Mouse (Mus musculus): ENCODE results near the gene Gm17387. TPM values are rescaled to one million over a fixed set of nuclear protein-coding genes. Genes with fewer than 3 reads are reported as not detected.

Gm17387 gene
- polyA plus RNA-seq (2016; fragmentation: Nextera tagmentation; extraction: Ambion mirVana): not detected in 2 replicates

DNA sequence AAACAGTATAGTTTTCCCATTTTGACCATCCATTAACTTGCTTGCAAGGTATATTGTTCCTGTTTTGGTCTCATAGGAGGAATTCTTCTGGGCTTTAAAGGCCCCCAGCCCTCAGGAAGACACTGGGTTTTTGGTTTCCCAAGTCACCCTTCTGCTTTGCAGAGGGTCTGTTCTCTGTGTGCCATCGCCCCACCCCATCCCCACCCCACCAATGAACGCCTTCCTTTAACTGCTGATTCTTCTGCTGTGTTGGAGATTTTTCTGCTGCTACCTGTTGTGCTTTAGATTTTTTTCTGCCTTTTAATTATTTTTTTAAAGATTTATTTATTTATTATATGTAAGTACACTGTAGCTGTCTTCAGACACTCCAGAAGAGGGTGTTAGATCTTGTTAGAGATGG, at the start of gene Gm17387:
Gene Gm17387 (plus strand): TSS at position 301 of the 400 bp plus-strand sequence.
- H3K4me2 ChIP-seq (replicated peaks): no peak within 1 kb of the TSS
- H3K9ac ChIP-seq: no peak within 1 kb of the TSS
- no peaks in the 10 kb centered on the region for H3K36me3 ChIP-seq
- peaks cover 9% of the 10 kb centered on the region; the same call in 1 of the 2 replicates for H3K4me1 ChIP-seq
- H3K27me3 ChIP-seq: no peaks in the 10 kb centered on the region
- H3K4me3 ChIP-seq: no peak within 1 kb of the TSS
- WGBS: 82% methylated on average over 2 of the region's 2 CpGs
- ATAC-seq (ENCODE audit: insufficient number of reproducible peaks, insufficient read depth, low FRiP score, low TSS enrichment): no peak
- H3K9me3 ChIP-seq: no peaks in the 10 kb centered on the region
- H3K27ac ChIP-seq: no peak within 1 kb of the TSS

DNA sequence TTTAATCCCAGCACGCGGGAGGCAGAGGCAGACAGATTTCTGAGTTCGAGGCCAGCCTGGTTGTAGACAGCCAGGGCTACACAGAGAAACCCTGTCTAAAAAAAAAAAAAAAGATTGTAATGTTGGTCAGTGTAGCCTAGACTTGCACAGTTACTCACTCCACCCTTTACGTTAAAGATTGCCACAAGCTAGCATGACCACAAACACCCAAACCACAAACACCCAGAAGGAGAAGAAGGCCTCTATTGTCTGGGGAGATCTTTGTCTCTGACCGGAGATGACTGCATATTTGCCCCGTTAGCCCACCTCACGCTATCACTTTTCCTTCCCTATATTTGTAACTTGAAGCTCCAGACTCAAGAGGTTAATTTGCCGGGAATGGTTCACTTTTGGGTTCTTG, 47.2 kb upstream of the Gm17387 start:
- Histone ChIP-seq H3K4me3 (no peak overlapping the region), H3K36me3 (no peaks in the 10 kb centered on the region), H3K27ac (no peak overlapping the region), H3K9me3 (no peaks in the 10 kb centered on the region), H3K4me1 (no peaks in the 10 kb centered on the region), H3K9ac (no peak overlapping the region), H3K4me2 (replicated peaks) (no peak overlapping the region), H3K27me3 (no peaks in the 10 kb centered on the region)
- WGBS: 80% methylated on average over 8 of the region's 8 CpGs
- ATAC-seq (ENCODE audit: insufficient number of reproducible peaks, insufficient read depth, low FRiP score, low TSS enrichment): no peak

DNA sequence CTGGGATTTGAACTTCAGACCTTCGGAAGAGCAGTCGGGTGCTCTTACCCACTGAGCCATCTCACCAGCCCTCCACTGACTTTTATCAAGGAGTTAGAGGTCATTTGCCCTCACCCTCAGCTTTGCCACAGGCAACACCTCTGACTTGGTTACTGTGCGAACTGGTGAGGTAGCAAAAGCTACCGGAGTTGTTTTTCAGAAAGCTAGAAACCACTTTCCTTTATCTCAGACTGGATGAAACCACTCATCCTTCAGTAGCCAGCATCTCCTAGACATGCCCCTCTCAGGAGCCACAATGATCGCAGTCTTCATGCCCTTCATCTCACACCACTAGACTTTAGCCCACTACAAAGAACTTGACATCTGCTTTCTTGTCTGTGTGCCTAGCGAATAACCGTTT, 46.0 kb upstream of the Gm17387 start:
- WGBS: 88% methylated on average over 7 of the region's 7 CpGs
- no peak for ATAC-seq (ENCODE audit: insufficient number of reproducible peaks, insufficient read depth, low FRiP score, low TSS enrichment)

DNA sequence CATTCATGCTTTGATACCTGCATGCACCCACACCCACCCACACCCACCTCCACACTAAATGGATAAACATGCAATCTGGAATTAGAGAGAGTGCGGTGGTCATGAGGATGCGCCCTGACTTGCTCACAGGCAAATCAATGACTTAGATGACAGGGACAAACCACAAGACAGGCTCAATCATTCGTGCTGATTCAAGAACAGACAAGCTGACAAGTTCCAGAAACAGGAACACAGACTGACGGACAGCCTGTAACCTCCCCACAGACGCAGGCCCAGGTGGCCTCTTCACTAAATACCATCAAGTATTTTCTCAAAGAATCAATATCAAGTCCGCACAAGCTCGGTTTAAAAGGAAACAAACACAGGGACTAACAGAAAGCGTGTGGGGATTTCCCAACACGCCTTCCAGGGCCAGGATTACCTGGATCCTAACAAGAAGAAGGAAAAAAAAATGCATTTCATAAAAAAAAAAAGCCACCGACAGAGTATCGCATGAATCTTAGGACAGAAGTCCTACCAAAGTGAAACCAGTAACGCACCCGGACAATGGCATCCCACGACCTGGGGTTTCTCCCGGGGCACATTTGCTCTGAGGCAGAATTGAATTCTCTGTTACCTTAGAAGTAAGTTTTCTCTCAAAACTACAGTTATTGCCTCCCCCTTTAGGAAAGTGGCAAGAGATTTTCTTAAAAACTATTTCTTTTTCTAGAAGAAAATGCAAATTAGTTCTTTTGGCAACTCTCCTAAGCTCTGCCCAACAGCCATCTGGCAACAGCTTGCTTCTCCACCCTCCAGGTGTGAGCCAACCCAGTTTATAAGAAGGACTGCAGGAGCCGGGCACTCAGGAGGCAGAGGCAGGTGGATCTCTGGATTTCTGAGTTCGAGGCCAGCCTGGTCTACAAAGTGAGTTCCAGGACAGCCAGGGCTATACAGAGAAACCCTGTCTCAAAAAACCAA, 41.5 kb upstream of the Gm17387 start:
- H3K4me3 ChIP-seq: no peak overlapping the region
- H3K9ac ChIP-seq: no peak overlapping the region
- H3K9me3 ChIP-seq: no peaks in the 10 kb centered on the region
- H3K4me1 ChIP-seq: 0 out of 2 replicates have a peak, but pooled peaks cover 3% of the 10 kb centered on the region
- WGBS: 80% methylated on average over 17 of the region's 17 CpGs
- no peak overlapping the region for H3K4me2 ChIP-seq (replicated peaks)
- ATAC-seq (ENCODE audit: insufficient number of reproducible peaks, insufficient read depth, low FRiP score, low TSS enrichment): no peak
- H3K27ac ChIP-seq: no peak overlapping the region
- no peaks in the 10 kb centered on the region for H3K36me3 ChIP-seq
- H3K27me3 ChIP-seq: no peaks in the 10 kb centered on the region

More for the DNA sequence above, 46.0 kb upstream of the Gm17387 start:
- Histone ChIP-seq H3K27me3 (no peaks in the 10 kb centered on the region), H3K4me2 (replicated peaks) (no peak overlapping the region), H3K36me3 (no peaks in the 10 kb centered on the region), H3K9ac (no peak overlapping the region), H3K4me1 (no peaks in the 10 kb centered on the region), H3K9me3 (no peaks in the 10 kb centered on the region), H3K4me3 (no peak overlapping the region), H3K27ac (no peak overlapping the region)

DNA sequence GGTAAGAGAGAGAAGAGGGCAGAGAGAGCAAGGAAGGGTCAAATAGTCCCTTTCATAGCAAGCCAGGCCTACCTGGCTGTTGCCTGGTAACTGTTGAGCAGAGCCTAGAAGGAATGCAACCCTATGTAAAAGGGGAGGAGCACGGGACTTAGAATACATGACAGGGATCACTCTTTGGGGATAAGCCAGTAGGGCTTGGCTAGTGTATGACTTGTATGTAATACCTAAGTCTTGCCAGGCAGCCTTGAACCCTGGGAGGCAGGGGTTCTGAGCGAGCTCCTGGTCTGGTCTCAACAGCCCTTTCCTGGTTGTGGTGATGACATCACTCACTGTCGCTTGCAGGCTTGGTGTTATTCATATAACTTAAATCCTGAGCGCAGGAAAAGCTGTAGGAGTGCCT, 39.9 kb upstream of the Gm17387 start:
- H3K9me3 ChIP-seq: no peaks in the 10 kb centered on the region
- H3K27ac ChIP-seq: no peak overlapping the region
- no peak overlapping the region for H3K4me2 ChIP-seq (replicated peaks)
- H3K27me3 ChIP-seq: no peaks in the 10 kb centered on the region
- 80% methylated on average over 4 of the region's 4 CpGs for WGBS
- 0 out of 2 replicates have a peak, but pooled peaks cover 3% of the 10 kb centered on the region for H3K4me1 ChIP-seq
- H3K9ac ChIP-seq: no peak overlapping the region
- no peak for ATAC-seq (ENCODE audit: insufficient number of reproducible peaks, insufficient read depth, low FRiP score, low TSS enrichment)
- H3K36me3 ChIP-seq: no peaks in the 10 kb centered on the region
- no peak overlapping the region for H3K4me3 ChIP-seq

- Histone ChIP-seq H3K27me3 (no peaks in the 10 kb centered on the region), H3K36me3 (no peaks in the 10 kb centered on the region), H3K27ac (no peak overlapping the region), H3K4me2 (replicated peaks) (no peak overlapping the region), H3K9me3 (no peaks in the 10 kb centered on the region), H3K4me3 (no peak overlapping the region), H3K9ac (no peak overlapping the region), H3K4me1 (0 out of 2 replicates have a peak, but pooled peaks cover 3% of the 10 kb centered on the region)
- no peak for ATAC-seq (ENCODE audit: insufficient number of reproducible peaks, insufficient read depth, low FRiP score, low TSS enrichment)
- 50% methylated on average over 6 of the region's 6 CpGs for WGBS
Measured at GRCm38 (mm10) chr7:140990185-140990584, 38.7 kb upstream of the Gm17387 start.

GRCm38 (mm10) chr7:140990622-140991021, 38.3 kb upstream of the Gm17387 start:
- no peaks in the 10 kb centered on the region for H3K36me3 ChIP-seq
- no peak overlapping the region for H3K9ac ChIP-seq
- H3K9me3 ChIP-seq: no peaks in the 10 kb centered on the region
- H3K4me1 ChIP-seq: 0 out of 2 replicates have a peak, but pooled peaks cover 3% of the 10 kb centered on the region
- no peaks in the 10 kb centered on the region for H3K27me3 ChIP-seq
- ATAC-seq (ENCODE audit: insufficient number of reproducible peaks, insufficient read depth, low FRiP score, low TSS enrichment): no peak
- H3K27ac ChIP-seq: no peak overlapping the region
- H3K4me3 ChIP-seq: no peak overlapping the region
- 53% methylated on average over 5 of the region's 5 CpGs for whole genome bisulfite sequencing
- no peak overlapping the region for H3K4me2 ChIP-seq (replicated peaks)

DNA sequence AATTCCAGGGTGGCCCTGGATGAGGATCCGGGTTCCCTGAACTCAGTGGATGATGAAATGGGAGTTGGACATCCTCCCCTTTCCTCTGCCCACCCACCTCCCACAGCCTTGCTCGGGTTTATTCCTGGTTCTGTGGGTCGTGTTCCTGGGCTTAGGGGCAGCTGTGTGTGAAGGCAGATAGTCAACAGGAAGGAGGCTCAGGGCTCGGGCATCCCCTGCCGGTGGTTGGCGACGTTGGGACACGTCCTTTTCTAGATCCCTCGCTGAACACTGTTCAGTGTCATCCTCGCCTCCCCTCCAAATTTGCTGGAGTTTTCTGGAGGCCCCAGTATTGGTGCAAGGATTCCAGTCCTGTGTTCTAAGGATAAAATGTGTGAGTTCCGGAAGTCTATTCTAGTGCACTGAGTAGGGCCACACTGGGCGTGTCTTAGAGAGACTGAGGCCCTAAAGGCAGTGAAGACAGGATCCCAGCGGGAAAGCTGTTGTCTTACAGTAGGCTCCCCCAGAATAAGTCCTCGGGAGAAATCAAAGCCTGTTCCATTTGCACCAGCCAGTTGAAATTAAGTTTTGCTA, 37.7 kb upstream of the Gm17387 start:
- H3K9ac ChIP-seq: no peak overlapping the region
- no peaks in the 10 kb centered on the region for H3K36me3 ChIP-seq
- 0 out of 2 replicates have a peak, but pooled peaks cover 3% of the 10 kb centered on the region for H3K4me1 ChIP-seq
- WGBS: 89% methylated on average over 14 of the region's 14 CpGs
- no peak overlapping the region for H3K27ac ChIP-seq
- no peaks in the 10 kb centered on the region for H3K27me3 ChIP-seq
- ATAC-seq (ENCODE audit: insufficient number of reproducible peaks, insufficient read depth, low FRiP score, low TSS enrichment): no peak
- no peak overlapping the region for H3K4me3 ChIP-seq
- H3K4me2 ChIP-seq (replicated peaks): no peak overlapping the region
- no peaks in the 10 kb centered on the region for H3K9me3 ChIP-seq

GRCm38 (mm10) chr7:140997817-140998216, 31.1 kb upstream of the Gm17387 start:
- H3K36me3 ChIP-seq: no peaks in the 10 kb centered on the region
- WGBS: 56% methylated on average over 1 of the region's 1 CpGs
- no peak for ATAC-seq (ENCODE audit: insufficient number of reproducible peaks, insufficient read depth, low FRiP score, low TSS enrichment)
- H3K27me3 ChIP-seq: no peaks in the 10 kb centered on the region
- no peak overlapping the region for H3K4me3 ChIP-seq
- no peak overlapping the region for H3K9ac ChIP-seq
- H3K4me1 ChIP-seq: no peaks in the 10 kb centered on the region
- H3K27ac ChIP-seq: no peak overlapping the region
- H3K9me3 ChIP-seq: no peaks in the 10 kb centered on the region
- H3K4me2 ChIP-seq (replicated peaks): no peak overlapping the region

DNA sequence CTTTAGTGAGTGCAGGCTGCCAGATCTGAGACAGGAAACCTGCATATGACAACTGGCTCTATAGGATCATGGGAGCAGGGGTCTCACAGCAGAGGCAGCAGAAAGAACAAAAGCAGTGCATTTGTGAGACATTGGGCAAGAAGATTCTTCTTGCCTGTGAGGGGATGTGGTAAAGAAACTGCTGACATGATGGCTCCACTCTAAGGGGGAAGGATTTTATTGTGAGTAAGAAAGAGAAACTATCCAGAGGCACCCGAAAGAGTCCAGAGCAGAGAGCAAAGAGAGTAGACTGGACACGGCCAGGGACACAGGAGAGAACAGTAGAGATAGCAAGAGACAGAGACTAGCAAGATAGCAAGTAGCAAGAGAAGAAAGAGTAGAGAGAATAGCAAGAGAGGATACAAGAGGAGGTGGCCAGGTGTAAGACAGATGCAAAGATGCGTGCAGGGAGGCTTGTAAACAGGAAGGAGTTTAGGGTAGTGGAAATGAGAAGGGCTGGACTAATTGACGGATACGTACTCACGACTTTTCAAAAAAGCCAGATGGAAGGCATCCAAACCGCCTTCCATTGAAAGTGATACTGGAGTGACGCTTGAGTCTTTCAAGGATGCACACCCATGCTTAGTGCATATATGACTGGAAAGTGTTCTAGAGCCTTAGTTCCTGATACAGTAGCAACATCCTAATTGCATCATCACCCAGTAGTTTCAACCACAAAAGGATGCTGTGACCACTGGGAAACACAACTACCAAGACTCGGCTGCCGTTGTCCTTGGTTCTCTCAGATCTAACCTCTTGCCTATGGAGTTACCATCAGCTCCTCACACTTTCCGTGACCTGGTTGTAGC, 29.9 kb upstream of the Gm17387 start:
- Histone ChIP-seq H3K27ac (no peak overlapping the region), H3K4me3 (no peak overlapping the region), H3K4me2 (replicated peaks) (no peak overlapping the region), H3K9me3 (no peaks in the 10 kb centered on the region), H3K4me1 (no peaks in the 10 kb centered on the region), H3K36me3 (no peaks in the 10 kb centered on the region), H3K9ac (no peak overlapping the region), H3K27me3 (no peaks in the 10 kb centered on the region)
- WGBS: 89% methylated on average over 11 of the region's 11 CpGs
- no peak for ATAC-seq (ENCODE audit: insufficient number of reproducible peaks, insufficient read depth, low FRiP score, low TSS enrichment)

- no peaks in the 10 kb centered on the region for H3K27me3 ChIP-seq
- 81% methylated on average over 15 of the region's 15 CpGs for WGBS
Measured at GRCm38 (mm10) chr7:141000881-141001708, 27.8 kb upstream of the Gm17387 start.

More at GRCm38 (mm10) chr7:141000881-141001708, 27.8 kb upstream of the Gm17387 start:
- ATAC-seq (ENCODE audit: insufficient number of reproducible peaks, insufficient read depth, low FRiP score, low TSS enrichment): no peak
- H3K4me3 ChIP-seq: no peak overlapping the region
- H3K36me3 ChIP-seq: no peaks in the 10 kb centered on the region
- no peaks in the 10 kb centered on the region for H3K4me1 ChIP-seq
- no peaks in the 10 kb centered on the region for H3K9me3 ChIP-seq
- no peak overlapping the region for H3K4me2 ChIP-seq (replicated peaks)
- H3K27ac ChIP-seq: no peak overlapping the region
- H3K9ac ChIP-seq: no peak overlapping the region

All from embryonic facial prominence, embryonic 12.5 days (tissue).